Mouse (Mus musculus) testis, adult 2 months (tissue): ENCODE measurements around the gene Dbi.

Experiments used
- CTCF ChIP-seq: fragments of 200-500 bp; IDR thresholded peaks from 2 replicates; pipeline ENCODE4 v1.5.1; 2012; ENCODE audit warnings: low read depth, mild to moderate bottlenecking, inconsistent platforms, low read length, moderate library complexity; ENCODE audit not compliant: control insufficient read depth, insufficient read depth, insufficient replicate concordance
- POLR2A ChIP-seq: fragments of 200-500 bp; IDR thresholded peaks from 2 replicates; pipeline ENCODE4 v1.6.1; 2012; ENCODE audit warnings: low read depth, mild to moderate bottlenecking, inconsistent platforms, low read length, moderate library complexity; ENCODE audit not compliant: control insufficient read depth

DNA sequence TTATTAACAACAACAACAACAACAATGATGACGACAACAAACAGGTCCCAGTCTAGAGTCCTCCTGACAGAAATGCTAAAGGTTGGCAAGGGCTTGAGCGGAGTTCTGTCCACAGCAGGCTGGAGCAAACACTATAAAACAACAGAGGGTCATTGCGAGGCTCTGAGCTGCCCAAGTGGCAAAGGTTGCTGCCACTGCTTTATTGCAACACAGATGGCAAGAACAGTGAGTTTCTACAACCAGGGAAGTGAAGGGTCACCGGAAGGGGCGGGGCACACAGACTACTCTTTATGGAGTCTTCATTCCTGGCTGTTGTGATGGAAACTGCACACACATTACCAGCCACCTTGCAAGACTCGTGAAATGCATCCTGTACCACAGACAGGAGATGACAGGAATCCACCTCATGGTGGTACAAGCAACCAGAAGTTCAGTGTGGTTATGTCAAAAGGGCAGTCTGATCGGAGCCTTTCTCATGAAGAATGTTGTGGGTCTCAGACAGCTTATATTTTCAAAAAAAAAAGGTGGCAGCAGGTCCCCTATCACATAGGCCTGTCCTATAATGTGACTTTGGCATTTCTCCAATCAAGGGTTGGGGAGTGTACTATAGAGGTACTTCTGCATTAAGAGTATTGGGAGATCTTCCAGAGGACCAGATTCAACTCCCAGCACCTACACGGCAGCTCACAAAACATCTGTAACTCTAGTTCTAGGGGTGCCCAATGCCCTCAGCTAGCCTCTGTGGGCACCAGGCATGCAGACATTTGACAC, 20.2 kb downstream of the Dbi start:
- TF ChIP-seq CTCF, result no peak
- no peak for TF ChIP-seq POLR2A
